Mouse (Mus musculus): Measurements from ENCODE around the gene Cdc73.

DNA sequence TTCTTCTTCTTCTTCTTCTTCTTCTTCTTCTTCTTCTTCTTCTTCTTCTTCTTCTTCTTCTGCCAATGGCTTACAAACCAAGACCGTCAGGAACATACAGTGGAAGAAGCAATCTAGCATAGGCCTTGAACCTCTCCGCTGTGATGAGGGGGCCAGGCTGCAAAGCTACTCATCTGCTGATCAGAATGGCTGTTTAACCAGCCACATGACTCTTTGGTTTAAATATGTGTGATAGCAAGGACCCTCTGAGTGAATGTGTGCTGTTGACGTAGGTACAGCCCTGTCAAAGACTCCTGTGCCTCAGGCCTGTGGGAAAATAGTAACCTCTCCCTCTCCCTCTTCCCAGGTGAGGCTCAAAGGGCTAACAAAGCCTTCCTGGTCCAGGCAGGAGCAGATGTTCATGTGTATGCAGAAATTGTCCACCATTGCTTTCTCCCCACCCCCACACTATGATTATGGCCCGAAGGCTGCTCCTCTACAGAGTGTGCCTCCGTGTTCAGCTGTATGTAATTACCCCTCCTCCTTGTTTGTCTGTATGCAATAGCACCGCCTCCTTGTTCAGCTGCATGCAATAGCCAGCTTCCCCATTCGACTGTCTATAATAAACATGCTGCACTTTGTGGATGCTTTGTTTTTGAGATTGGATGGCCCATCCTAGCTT lies 7.4 kb upstream of the Cdc73 start:
- TF ChIP-seq CTCF (conservative IDR thresholded peaks at IDR 0.05 in 1 of 2, IDR thresholded peaks at IDR 0.05 in 1 of 2; ENCODE audit: low read depth in 2 of 2, low read length in 2 of 2) (no peak), EP300 (IDR thresholded peaks at IDR 0.05; ENCODE audit: low read length) (no peak), MAX (IDR thresholded peaks at IDR 0.05; ENCODE audit: low read length) (no peak)
